Mouse (Mus musculus): ENCODE measurements at regions not wholly inside any gene's neighbourhood (a gene's known extent, or its start where the extent isn't known, plus 50 kb on each side); places are given as distances from the start of the nearest gene placed in this dataset.

DNA sequence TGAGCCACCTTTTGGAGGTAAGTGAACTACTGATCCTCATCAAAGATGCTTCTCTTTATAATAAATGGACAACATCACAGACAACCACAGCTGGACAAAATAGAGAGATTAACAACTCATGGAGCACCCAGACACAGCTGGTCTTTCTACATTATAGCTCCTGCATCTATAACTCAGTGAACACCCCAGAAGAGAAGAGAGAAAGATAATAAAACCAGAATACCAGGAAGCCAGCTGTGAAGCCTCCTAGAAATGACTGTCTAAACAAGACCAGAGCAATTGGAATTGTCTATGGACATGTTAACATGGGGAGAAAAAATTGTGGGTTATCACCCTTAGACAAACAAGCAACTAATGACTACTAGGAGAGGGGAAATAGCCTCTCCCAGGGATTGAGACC is 609.8 kb upstream of the Kdm8 start:
- 0 out of 2 replicates have a peak, but pooled peaks cover 3% of the 10 kb centered on the region for H3K4me1 ChIP-seq (replicated peaks; ENCODE audit: low read depth, low read length)
- H3K4me3 ChIP-seq (replicated peaks; ENCODE audit: low read length): no peak overlapping the region
- no peaks in the 10 kb centered on the region for H3K36me3 ChIP-seq (ENCODE audit: insufficient read depth, low read length)
- peaks cover 25% of the 10 kb centered on the region for H3K9me3 ChIP-seq (ENCODE audit: low read length)
- TF ChIP-seq CTCF (conservative IDR thresholded peaks at IDR 0.05; ENCODE audit: low read length) (no peak), NANOG (IDR thresholded peaks at IDR 0.05; ENCODE audit: borderline replicate concordance, low read length) (no peak), POU5F1 (IDR thresholded peaks at IDR 0.05; ENCODE audit: borderline replicate concordance, low read length) (no peak)
- no peaks in the 10 kb centered on the region for H3K27me3 ChIP-seq (ENCODE audit: insufficient read depth, low read length)

DNA sequence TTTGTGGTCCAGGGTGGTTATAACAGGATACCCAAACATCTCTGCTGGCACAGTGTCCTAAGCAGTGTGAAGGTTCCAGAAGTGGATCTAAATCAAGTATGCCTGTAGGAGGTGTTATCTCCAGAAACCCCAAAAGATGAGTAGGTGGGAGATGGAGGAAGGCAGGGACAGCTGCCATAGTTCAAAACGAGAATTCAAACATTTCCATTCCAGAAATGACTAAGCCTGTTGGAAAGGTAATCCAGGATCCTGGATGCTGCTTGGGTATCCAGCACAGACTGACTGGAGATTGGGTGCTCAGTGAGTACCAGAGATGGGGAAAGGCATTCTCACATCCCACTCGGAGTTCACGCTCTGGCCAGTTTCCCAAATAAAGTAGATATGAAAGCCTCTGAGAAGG is 607.9 kb upstream of the Kdm8 start:
- H3K9me3 ChIP-seq (ENCODE audit: low read length): peaks cover 25% of the 10 kb centered on the region
- TF ChIP-seq NANOG (IDR thresholded peaks at IDR 0.05; ENCODE audit: borderline replicate concordance, low read length): no peak
- TF ChIP-seq CTCF (conservative IDR thresholded peaks at IDR 0.05; ENCODE audit: low read length): no peak
- no peak for TF ChIP-seq POU5F1 (IDR thresholded peaks at IDR 0.05; ENCODE audit: borderline replicate concordance, low read length)
- H3K27me3 ChIP-seq (ENCODE audit: insufficient read depth, low read length): no peaks in the 10 kb centered on the region
- no peak overlapping the region for H3K4me3 ChIP-seq (replicated peaks; ENCODE audit: low read length)
- 0 out of 2 replicates have a peak, but pooled peaks cover 3% of the 10 kb centered on the region for H3K4me1 ChIP-seq (replicated peaks; ENCODE audit: low read depth, low read length)
- no peaks in the 10 kb centered on the region for H3K36me3 ChIP-seq (ENCODE audit: insufficient read depth, low read length)

DNA sequence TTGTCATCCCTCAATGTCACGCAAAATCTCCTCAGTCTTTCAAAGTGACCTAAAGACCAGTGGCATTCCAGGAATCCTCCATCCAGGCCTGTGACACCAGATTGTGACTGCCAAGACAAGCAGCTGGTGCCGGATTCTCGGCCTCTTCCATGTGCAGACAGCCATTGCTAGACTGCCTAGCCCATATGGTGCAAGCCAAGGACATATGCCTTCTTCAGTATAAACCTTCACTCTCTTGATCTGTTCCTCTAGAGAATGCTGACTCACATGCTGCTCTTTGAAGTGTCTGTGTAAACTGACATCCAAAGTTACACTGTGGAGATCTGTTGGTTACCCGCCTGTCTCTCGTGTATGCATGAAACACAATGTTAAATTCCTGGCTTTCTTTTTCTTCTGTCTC is 589.4 kb upstream of the Kdm8 start:
- H3K36me3 ChIP-seq (ENCODE audit: insufficient read depth, low read length): no peaks in the 10 kb centered on the region
- H3K9me3 ChIP-seq (ENCODE audit: low read length): no peaks in the 10 kb centered on the region
- H3K27me3 ChIP-seq (ENCODE audit: insufficient read depth, low read length): no peaks in the 10 kb centered on the region
- no peak for TF ChIP-seq POU5F1 (IDR thresholded peaks at IDR 0.05; ENCODE audit: borderline replicate concordance, low read length)
- no peak for TF ChIP-seq NANOG (IDR thresholded peaks at IDR 0.05; ENCODE audit: borderline replicate concordance, low read length)
- H3K4me1 ChIP-seq (replicated peaks; ENCODE audit: low read depth, low read length): no peaks in the 10 kb centered on the region
- H3K4me3 ChIP-seq (replicated peaks; ENCODE audit: low read length): no peak overlapping the region

DNA sequence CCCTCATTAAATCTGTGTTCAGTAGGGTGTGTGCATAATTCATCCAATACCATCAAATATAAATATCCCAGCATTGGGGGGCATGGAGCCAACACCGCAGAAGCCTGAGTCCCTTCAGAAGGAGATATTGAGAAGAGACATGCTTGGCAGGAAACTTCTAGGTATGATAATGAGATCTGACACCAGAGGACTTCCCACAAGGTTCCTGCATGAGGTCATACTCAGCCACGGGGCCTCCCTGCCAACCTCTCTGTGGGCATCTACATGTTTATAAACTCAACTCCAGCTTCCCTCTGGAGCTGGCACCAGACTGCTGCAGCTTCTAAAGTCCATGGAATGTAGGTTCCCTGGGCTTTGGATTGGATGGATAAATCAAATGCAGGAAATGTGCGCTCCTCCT is 587.4 kb upstream of the Kdm8 start:
- TF ChIP-seq CTCF (conservative IDR thresholded peaks at IDR 0.05; ENCODE audit: low read length) (no peak), POU5F1 (IDR thresholded peaks at IDR 0.05; ENCODE audit: borderline replicate concordance, low read length) (no peak), NANOG (IDR thresholded peaks at IDR 0.05; ENCODE audit: borderline replicate concordance, low read length) (no peak)
- no peaks in the 10 kb centered on the region for H3K27me3 ChIP-seq (ENCODE audit: insufficient read depth, low read length)

DNA sequence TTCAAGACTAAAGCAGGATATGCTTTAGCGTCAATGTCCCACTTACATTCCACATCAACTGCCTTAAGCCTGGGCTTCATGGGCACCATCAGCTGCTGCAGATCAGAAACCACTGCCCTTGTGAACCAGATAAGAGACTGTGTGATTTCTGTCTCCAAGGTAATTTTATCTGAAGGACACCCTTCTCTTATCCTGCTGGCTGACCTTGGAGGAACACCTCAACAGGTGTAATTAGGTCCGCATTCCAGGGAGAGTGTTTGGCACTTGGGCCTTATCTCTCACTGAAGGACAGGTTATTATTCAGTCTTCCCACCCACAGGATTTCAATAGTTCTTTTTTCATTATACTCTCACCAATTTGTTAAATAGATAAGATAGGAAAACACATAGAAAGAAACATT is 583.1 kb upstream of the Kdm8 start:
- Histone ChIP-seq H3K4me3 (replicated peaks; ENCODE audit: low read length) (no peak overlapping the region), H3K27me3 (ENCODE audit: insufficient read depth, low read length) (no peaks in the 10 kb centered on the region)

More for the DNA sequence above, 587.4 kb upstream of the Kdm8 start:
- 0 out of 2 replicates have a peak, but pooled peaks cover under 1% of the 10 kb centered on the region for H3K9me3 ChIP-seq (ENCODE audit: low read length)
- H3K4me1 ChIP-seq (replicated peaks; ENCODE audit: low read depth, low read length): no peaks in the 10 kb centered on the region
- no peak overlapping the region for H3K4me3 ChIP-seq (replicated peaks; ENCODE audit: low read length)
- H3K36me3 ChIP-seq (ENCODE audit: insufficient read depth, low read length): no peaks in the 10 kb centered on the region

DNA sequence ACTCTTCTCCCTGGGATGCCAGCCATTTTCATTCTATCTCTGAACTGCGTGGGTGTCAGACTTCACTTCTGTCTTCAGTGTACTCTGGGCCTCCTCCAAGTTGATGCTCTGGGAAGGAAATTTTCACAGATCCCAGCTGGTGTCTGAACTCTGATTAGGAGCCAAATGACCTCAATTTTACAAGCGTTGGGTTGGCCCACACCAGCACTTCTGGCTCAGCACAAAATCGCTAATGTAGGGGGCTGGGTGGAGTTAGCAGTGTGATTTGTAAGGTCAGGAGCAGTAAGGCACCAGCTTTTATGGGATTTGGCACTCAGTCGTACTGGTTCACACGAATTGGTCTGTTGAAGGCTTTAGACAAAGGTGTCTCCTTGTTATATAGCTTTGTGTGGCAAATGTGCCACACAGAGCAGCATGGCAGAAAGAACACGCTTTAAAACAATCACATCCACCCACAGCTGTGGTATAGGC is 576.3 kb upstream of the Kdm8 start:
- H3K4me3 ChIP-seq (replicated peaks; ENCODE audit: low read length): no peak overlapping the region

More for the DNA sequence above, 583.1 kb upstream of the Kdm8 start:
- H3K9me3 ChIP-seq (ENCODE audit: low read length): 0 out of 2 replicates have a peak, but pooled peaks cover 6% of the 10 kb centered on the region
- no peaks in the 10 kb centered on the region for H3K36me3 ChIP-seq (ENCODE audit: insufficient read depth, low read length)
- H3K4me1 ChIP-seq (replicated peaks; ENCODE audit: low read depth, low read length): no peaks in the 10 kb centered on the region
- TF ChIP-seq POU5F1 (IDR thresholded peaks at IDR 0.05; ENCODE audit: borderline replicate concordance, low read length) (no peak), CTCF (conservative IDR thresholded peaks at IDR 0.05; ENCODE audit: low read length) (no peak), NANOG (IDR thresholded peaks at IDR 0.05; ENCODE audit: borderline replicate concordance, low read length) (no peak)

DNA sequence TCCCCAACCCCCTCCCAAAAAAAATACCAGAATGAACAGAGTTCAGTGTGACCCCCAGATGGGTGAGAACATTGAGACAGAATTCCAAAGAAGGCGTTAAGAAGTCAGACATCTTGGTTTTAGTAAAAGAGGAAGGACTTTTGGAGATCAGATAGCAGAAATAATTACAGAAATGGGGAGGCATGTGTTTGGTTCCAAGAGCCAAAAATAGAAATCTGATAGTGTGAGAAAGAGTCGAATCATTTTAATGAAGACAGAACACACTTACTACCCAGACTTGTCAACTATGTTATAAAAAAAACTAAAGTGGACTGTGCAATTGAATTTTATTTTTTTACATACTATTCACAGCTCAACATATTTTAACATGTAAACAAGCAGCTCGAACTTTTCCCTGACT is 575.9 kb upstream of the Kdm8 start:
- no peak overlapping the region for H3K4me3 ChIP-seq (replicated peaks; ENCODE audit: low read length)
- no peaks in the 10 kb centered on the region for H3K27me3 ChIP-seq (ENCODE audit: insufficient read depth, low read length)

More for the DNA sequence above, 576.3 kb upstream of the Kdm8 start:
- no peaks in the 10 kb centered on the region for H3K9me3 ChIP-seq (ENCODE audit: low read length)
- no peaks in the 10 kb centered on the region for H3K36me3 ChIP-seq (ENCODE audit: insufficient read depth, low read length)
- H3K27me3 ChIP-seq (ENCODE audit: insufficient read depth, low read length): no peaks in the 10 kb centered on the region
- TF ChIP-seq POU5F1 (IDR thresholded peaks at IDR 0.05; ENCODE audit: borderline replicate concordance, low read length) (no peak), NANOG (IDR thresholded peaks at IDR 0.05; ENCODE audit: borderline replicate concordance, low read length) (no peak), CTCF (conservative IDR thresholded peaks at IDR 0.05; ENCODE audit: low read length) (no peak)
- H3K4me1 ChIP-seq (replicated peaks; ENCODE audit: low read depth, low read length): no peaks in the 10 kb centered on the region

DNA sequence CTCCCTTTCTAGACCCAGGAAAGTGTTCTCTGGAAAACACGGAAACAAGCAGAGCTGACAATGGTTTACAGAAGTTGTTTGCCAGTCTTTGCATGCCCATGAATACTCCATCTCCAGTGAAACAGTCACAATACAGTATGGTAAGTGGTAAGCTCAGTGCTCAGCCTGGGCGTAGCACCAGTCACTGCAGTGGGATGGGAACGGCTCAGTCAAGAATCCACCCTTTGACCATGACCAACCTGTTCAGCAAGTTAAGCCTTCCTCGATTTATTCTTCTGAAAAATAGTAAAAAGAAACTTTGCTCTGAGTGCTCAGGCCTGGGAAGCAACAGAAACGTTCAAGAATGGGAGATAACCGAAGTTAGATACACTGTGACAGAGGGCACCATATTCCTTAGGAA is 563.7 kb upstream of the Kdm8 start:
- no peaks in the 10 kb centered on the region for H3K36me3 ChIP-seq (ENCODE audit: insufficient read depth, low read length)
- H3K27me3 ChIP-seq (ENCODE audit: insufficient read depth, low read length): no peaks in the 10 kb centered on the region
- H3K4me1 ChIP-seq (replicated peaks; ENCODE audit: low read depth, low read length): no peaks in the 10 kb centered on the region
- no peaks in the 10 kb centered on the region; the same call in 1 of the 2 replicates for H3K9me3 ChIP-seq (ENCODE audit: low read length)
- H3K4me3 ChIP-seq (replicated peaks; ENCODE audit: low read length): no peak overlapping the region
- TF ChIP-seq CTCF (conservative IDR thresholded peaks at IDR 0.05; ENCODE audit: low read length): no peak
- TF ChIP-seq NANOG (IDR thresholded peaks at IDR 0.05; ENCODE audit: borderline replicate concordance, low read length): no peak
- TF ChIP-seq POU5F1 (IDR thresholded peaks at IDR 0.05; ENCODE audit: borderline replicate concordance, low read length): no peak

More for the DNA sequence above, 575.9 kb upstream of the Kdm8 start:
- no peak for TF ChIP-seq CTCF (conservative IDR thresholded peaks at IDR 0.05; ENCODE audit: low read length)
- Histone ChIP-seq H3K4me1 (replicated peaks; ENCODE audit: low read depth, low read length) (no peaks in the 10 kb centered on the region), H3K9me3 (ENCODE audit: low read length) (no peaks in the 10 kb centered on the region), H3K36me3 (ENCODE audit: insufficient read depth, low read length) (no peaks in the 10 kb centered on the region)

DNA sequence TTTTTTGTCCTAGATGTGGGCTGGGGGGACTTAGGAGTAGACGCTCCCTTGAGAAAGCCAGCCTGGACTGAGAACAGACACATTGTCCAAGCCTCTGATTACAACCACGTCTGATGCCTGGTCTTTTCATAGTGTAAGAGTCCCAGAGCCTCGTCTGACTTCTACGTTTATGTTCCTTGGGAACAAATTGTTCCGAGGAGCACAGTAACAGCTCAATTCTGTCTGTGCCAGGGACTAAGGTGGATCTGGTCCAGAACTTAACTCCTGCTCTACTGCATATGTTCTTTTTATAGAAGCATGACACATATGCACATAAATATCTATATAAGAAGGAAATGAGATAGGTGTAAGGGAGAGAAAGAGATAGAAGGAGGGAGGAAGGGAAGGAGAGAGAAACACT is 537.2 kb upstream of the Kdm8 start:
- no peaks in the 10 kb centered on the region for H3K36me3 ChIP-seq (ENCODE audit: insufficient read depth, low read length)
- H3K4me1 ChIP-seq (replicated peaks; ENCODE audit: low read depth, low read length): no peaks in the 10 kb centered on the region
- H3K9me3 ChIP-seq (ENCODE audit: low read length): peaks cover 5% of the 10 kb centered on the region; the same call in 1 of the 2 replicates
- TF ChIP-seq POU5F1 (IDR thresholded peaks at IDR 0.05; ENCODE audit: borderline replicate concordance, low read length): no peak
- no peak for TF ChIP-seq CTCF (conservative IDR thresholded peaks at IDR 0.05; ENCODE audit: low read length)
- TF ChIP-seq NANOG (IDR thresholded peaks at IDR 0.05; ENCODE audit: borderline replicate concordance, low read length): no peak
- H3K27me3 ChIP-seq (ENCODE audit: insufficient read depth, low read length): no peaks in the 10 kb centered on the region
- H3K4me3 ChIP-seq (replicated peaks; ENCODE audit: low read length): no peak overlapping the region
